Mouse (Mus musculus) spleen, adult 18-20 months (tissue): ENCODE measurements around the gene Smtnl2.
"Not testable (repeated sequence)": the region's sequence is repeated elsewhere in the genome, so short reads cannot be mapped to it uniquely, and the experiment has no call there.

Experiments used
- DNase-seq, 2 experiments: peaks; one replicate each; pipeline ENCODE4 v3.0.0; 2022; ENCODE audit warnings: mixed read lengths in 2 of 2

Gene Smtnl2

GRCm38 (mm10) chr11:72354971-72355728, 56.4 kb downstream of the Smtnl2 start:
- peak; percentile 35 to 73 for DNase-seq

- DNase-seq, result no peak
These were observed 58.3 kb downstream of the Smtnl2 start for GRCm38 (mm10) chr11:72353186-72353585.

GRCm38 (mm10) chr11:72352272-72352671, 59.2 kb downstream of the Smtnl2 start:
- no peak for DNase-seq

- no peak for DNase-seq
These were observed 61.9 kb downstream of the Smtnl2 start for GRCm38 (mm10) chr11:72349652-72350051.

- DNase-seq, result no peak
These were observed 62.5 kb downstream of the Smtnl2 start for GRCm38 (mm10) chr11:72349016-72349415.

- DNase-seq, result no peak
These were observed 63.0 kb downstream of the Smtnl2 start for GRCm38 (mm10) chr11:72348563-72348962.

GRCm38 (mm10) chr11:72344486-72344885, 67.0 kb downstream of the Smtnl2 start:
- DNase-seq, result no peak

GRCm38 (mm10) chr11:72343904-72344303, 67.6 kb downstream of the Smtnl2 start:
- peak in 1 of 2 experiments; percentile 37 for DNase-seq

- not testable (repeated sequence) for DNase-seq
These were observed 68.3 kb downstream of the Smtnl2 start for GRCm38 (mm10) chr11:72343238-72343625.

GRCm38 (mm10) chr11:72342549-72343237, 68.8 kb downstream of the Smtnl2 start:
- DNase-seq, result peak in 1 of 2 experiments; percentile 26

- no peak for DNase-seq
These were observed 71.8 kb downstream of the Smtnl2 start for GRCm38 (mm10) chr11:72339716-72340115.
